Mouse (Mus musculus) neural tube, embryonic 12.5 days (tissue): ENCODE measurements around the gene Heatr4. TPM values are rescaled to one million over a fixed set of nuclear protein-coding genes. Genes with fewer than 3 reads are reported as not detected.

Source experiments
- ATAC-seq: fragments of 200-750 bp; cut with Nextera tagmentation; 2 replicates; pipeline ENCODE4 v1.8.0; 2017; ENCODE audit warnings: low read depth, mild to moderate bottlenecking, moderate TSS enrichment, moderate library complexity; ENCODE audit not compliant: low FRiP score
- H3K27ac ChIP-seq: fragments of 300-500 bp; sonication (generic); 2 replicates; pipeline ENCODE4 v1.5.1; 2016
- H3K27me3 ChIP-seq: fragments of 300-500 bp; sonication (generic); replicated peaks from 2 replicates; pipeline ENCODE4 v1.6.1; 2016; ENCODE audit warnings: mild to moderate bottlenecking
- H3K36me3 ChIP-seq: fragments of 300-500 bp; sonication (generic); 2 replicates; pipeline ENCODE4 v1.6.1; 2016; ENCODE audit warnings: mild to moderate bottlenecking
- H3K4me1 ChIP-seq: fragments of 300-500 bp; sonication (generic); 2 replicates; pipeline ENCODE4 v1.6.1; 2016
- H3K4me2 ChIP-seq: fragments of 300-500 bp; sonication (generic); replicated peaks from 2 replicates; pipeline ENCODE4 v1.6.1; 2016; ENCODE audit warnings: mild to moderate bottlenecking
- H3K4me3 ChIP-seq: fragments of 300-500 bp; sonication (generic); 2 replicates; pipeline ENCODE4 v1.5.1; 2016
- H3K9ac ChIP-seq: fragments of 300-500 bp; sonication (generic); 2 replicates; pipeline ENCODE4 v1.6.1; 2016; ENCODE audit warnings: mild to moderate bottlenecking
- H3K9me3 ChIP-seq: fragments of 300-500 bp; sonication (generic); 2 replicates; pipeline ENCODE4 v1.6.1; 2016; ENCODE audit warnings: mild to moderate bottlenecking
- WGBS: fragments of 180-500 bp; shearing (Covaris S2); methylation state at CpG from one replicate; pipeline ENCODE4 v1.1.7; 2016; 5-methylcytosine and 5-hydroxymethylcytosine counted together
- polyA plus RNA-seq: library from polyadenylated mRNA; unstranded; fragments of >200 nt; fragmentation: Nextera tagmentation; extraction: Ambion mirVana; gene quantifications from 2 replicates; pipeline ENCODE4 v1.2.1, GENCODE M21; 2016

Heatr4 gene
- polyA plus RNA-seq, 1 experiment from 2014 or later: not detected

GRCm38 (mm10) chr12:83925160-83925703 is 59.4 kb downstream of the Heatr4 start:
- Histone ChIP-seq H3K27ac (no peak overlapping the region), H3K9me3 (no peaks in the 10 kb centered on the region), H3K4me3 (no peak overlapping the region), H3K27me3 (no peaks in the 10 kb centered on the region), H3K9ac (no peak overlapping the region), H3K4me1 (peaks cover 15% of the 10 kb centered on the region), H3K4me2 (no peak overlapping the region), H3K36me3 (no peaks in the 10 kb centered on the region)
- no peak for ATAC-seq
- WGBS: 62% methylated on average over 7 of the region's 7 CpGs

GRCm38 (mm10) chr12:83924332-83924731 is 60.3 kb downstream of the Heatr4 start:
- Histone ChIP-seq H3K4me3 (no peak overlapping the region), H3K9me3 (no peaks in the 10 kb centered on the region), H3K4me2 (no peak overlapping the region), H3K4me1 (peaks cover 18% of the 10 kb centered on the region), H3K27me3 (no peaks in the 10 kb centered on the region), H3K36me3 (no peaks in the 10 kb centered on the region), H3K9ac (no peak overlapping the region), H3K27ac (no peak overlapping the region)
- WGBS: 69% methylated on average over 3 of the region's 3 CpGs
- no peak for ATAC-seq

- H3K9me3 ChIP-seq: no peaks in the 10 kb centered on the region
- ATAC-seq: no peak
- peaks cover 21% of the 10 kb centered on the region for H3K4me1 ChIP-seq
- no peak overlapping the region for H3K4me3 ChIP-seq
- no peak overlapping the region for H3K9ac ChIP-seq
- H3K4me2 ChIP-seq: peak overlapping the region; percentile 94; the same call in 1 of the 2 replicates
- H3K36me3 ChIP-seq: no peaks in the 10 kb centered on the region
- no peaks in the 10 kb centered on the region for H3K27me3 ChIP-seq
- WGBS: 84% methylated on average over 1 of the region's 1 CpGs
- no peak overlapping the region for H3K27ac ChIP-seq
Observed at GRCm38 (mm10) chr12:83923486-83923859, 61.2 kb downstream of the Heatr4 start.

- 43% methylated on average over 8 of the region's 8 CpGs for WGBS
- Histone ChIP-seq H3K4me1 (peaks cover 21% of the 10 kb centered on the region), H3K27ac (no peak overlapping the region), H3K9me3 (no peaks in the 10 kb centered on the region), H3K9ac (peak overlapping the region; percentile 52), H3K27me3 (no peaks in the 10 kb centered on the region), H3K4me3 (peak overlapping the region; percentile 89), H3K4me2 (peak overlapping the region; percentile 94), H3K36me3 (no peaks in the 10 kb centered on the region)
- no peak for ATAC-seq
Observed at GRCm38 (mm10) chr12:83922724-83923485, 61.7 kb downstream of the Heatr4 start.

GRCm38 (mm10) chr12:83921535-83922381 is 62.9 kb downstream of the Heatr4 start, which contains the start of gene Numb:
Numb (minus strand) TSS chr12:83921934.
- H3K36me3 ChIP-seq: peaks cover 2% of the 10 kb centered on the region; the same call in 1 of the 2 replicates
- peak within 1 kb of the TSS; percentile 87 for H3K9ac ChIP-seq
- H3K4me2 ChIP-seq: peak within 1 kb of the TSS; percentile 94
- ATAC-seq: peak; percentile 100
- no peaks in the 10 kb centered on the region for H3K27me3 ChIP-seq
- H3K4me1 ChIP-seq: peaks cover 21% of the 10 kb centered on the region
- H3K4me3 ChIP-seq: peak within 1 kb of the TSS; percentile 89
- H3K27ac ChIP-seq: peak within 1 kb of the TSS; percentile 39; the same call in 1 of the 2 replicates
- under 1% methylated on average over 62 of the region's 63 CpGs for whole genome bisulfite sequencing
- H3K9me3 ChIP-seq: no peaks in the 10 kb centered on the region

GRCm38 (mm10) chr12:83920721-83921441 is 63.8 kb downstream of the Heatr4 start:
- Histone ChIP-seq H3K9ac (peak overlapping the region; percentile 87), H3K9me3 (no peaks in the 10 kb centered on the region), H3K4me3 (peak overlapping the region; percentile 89), H3K27me3 (no peaks in the 10 kb centered on the region), H3K4me1 (peaks cover 21% of the 10 kb centered on the region), H3K4me2 (peak overlapping the region; percentile 94), H3K27ac (peak overlapping the region; percentile 39; the same call in 1 of the 2 replicates), H3K36me3 (peaks cover 3% of the 10 kb centered on the region; the same call in 1 of the 2 replicates)
- WGBS: 1% methylated on average over 31 of the region's 31 CpGs
- ATAC-seq: no peak; the same call in 1 of the 2 replicates

GRCm38 (mm10) chr12:83916884-83917283 is 67.8 kb downstream of the Heatr4 start:
- H3K9me3 ChIP-seq: no peaks in the 10 kb centered on the region
- H3K4me3 ChIP-seq: no peak overlapping the region
- no peak overlapping the region for H3K4me2 ChIP-seq
- no peak for ATAC-seq
- no peak overlapping the region for H3K9ac ChIP-seq
- peaks cover 6% of the 10 kb centered on the region; the same call in 1 of the 2 replicates for H3K36me3 ChIP-seq
- H3K27me3 ChIP-seq: no peaks in the 10 kb centered on the region
- 85% methylated on average over 9 of the region's 9 CpGs for WGBS
- peaks cover 13% of the 10 kb centered on the region for H3K4me1 ChIP-seq
- no peak overlapping the region for H3K27ac ChIP-seq

- no peak for ATAC-seq
- H3K36me3 ChIP-seq: peaks cover 6% of the 10 kb centered on the region; the same call in 1 of the 2 replicates
- no peak overlapping the region for H3K9ac ChIP-seq
- 91% methylated on average over 1 of the region's 1 CpGs for WGBS
- H3K4me1 ChIP-seq: 0 out of 2 replicates have a peak, but pooled peaks cover 3% of the 10 kb centered on the region
- H3K27ac ChIP-seq: no peak overlapping the region
- no peak overlapping the region for H3K4me3 ChIP-seq
- no peak overlapping the region for H3K4me2 ChIP-seq
- H3K27me3 ChIP-seq: no peaks in the 10 kb centered on the region
- H3K9me3 ChIP-seq: no peaks in the 10 kb centered on the region
Observed at GRCm38 (mm10) chr12:83914797-83915196, 69.9 kb downstream of the Heatr4 start.

GRCm38 (mm10) chr12:83914202-83914740 is 70.4 kb downstream of the Heatr4 start:
- no peak overlapping the region for H3K9ac ChIP-seq
- no peaks in the 10 kb centered on the region for H3K9me3 ChIP-seq
- H3K27ac ChIP-seq: no peak overlapping the region
- no peak overlapping the region for H3K4me3 ChIP-seq
- H3K4me2 ChIP-seq: no peak overlapping the region
- 0 out of 2 replicates have a peak, but pooled peaks cover 2% of the 10 kb centered on the region for H3K4me1 ChIP-seq
- ATAC-seq: no peak
- no peaks in the 10 kb centered on the region for H3K27me3 ChIP-seq
- 97% methylated on average over 4 of the region's 4 CpGs for WGBS
- peaks cover 6% of the 10 kb centered on the region; the same call in 1 of the 2 replicates for H3K36me3 ChIP-seq

- no peak overlapping the region for H3K4me2 ChIP-seq
- H3K27me3 ChIP-seq: no peaks in the 10 kb centered on the region
- 84% methylated on average over 2 of the region's 2 CpGs for WGBS
- H3K9me3 ChIP-seq: no peaks in the 10 kb centered on the region
- no peak overlapping the region for H3K27ac ChIP-seq
- no peak for ATAC-seq
- peaks cover 3% of the 10 kb centered on the region; the same call in 1 of the 2 replicates for H3K36me3 ChIP-seq
- H3K4me1 ChIP-seq: no peaks in the 10 kb centered on the region
- no peak overlapping the region for H3K9ac ChIP-seq
- H3K4me3 ChIP-seq: no peak overlapping the region
Observed at GRCm38 (mm10) chr12:83910451-83910850, 74.2 kb downstream of the Heatr4 start.
